Mouse (Mus musculus) embryo, embryonic 11.5 days (tissue): ENCODE measurements around the gene Zfp36l1.
A peak's percentile ranks its signal among the peaks of the same experiment; 100 is the strongest.

Source experiments
- DNase-seq: peaks from one replicate; pipeline ENCODE4 v3.0.0-alpha.2; 2012; ENCODE audit warnings: low read depth, low spot score

The Zfp36l1 gene

DNA sequence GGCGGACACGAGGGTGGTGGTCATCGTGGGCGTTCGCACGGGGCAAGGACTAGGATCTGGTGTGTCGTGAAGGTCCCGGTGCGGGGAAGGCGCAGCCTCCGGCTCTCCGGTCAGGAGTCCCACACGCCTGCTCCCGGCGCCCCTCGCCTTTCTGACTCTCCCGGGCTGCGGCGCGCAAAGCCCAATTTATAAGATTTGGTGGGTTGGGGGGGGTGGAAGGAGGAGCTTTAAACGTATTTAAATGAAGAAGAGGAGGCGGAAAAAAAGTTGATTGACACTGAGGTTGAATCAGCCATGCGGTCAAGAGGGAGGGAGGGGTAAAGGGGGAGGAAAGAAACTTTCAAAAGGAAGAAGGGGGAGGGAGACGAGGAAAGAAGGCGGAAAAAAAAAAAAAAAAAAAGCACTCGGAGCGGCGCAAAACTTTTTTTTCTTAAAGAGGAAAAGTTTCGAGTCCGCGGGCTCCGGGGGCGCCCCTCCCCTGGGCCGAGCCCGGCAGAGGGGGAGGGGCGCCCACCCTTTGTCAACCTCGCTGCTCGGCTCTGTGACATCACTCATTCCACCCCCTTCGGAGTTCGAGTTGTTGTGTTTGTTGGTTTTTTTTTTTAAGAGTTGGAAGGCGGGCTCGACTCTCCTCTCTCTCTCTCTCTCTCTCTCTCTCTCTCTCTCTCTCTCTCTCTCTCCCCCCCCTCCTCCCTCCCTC is at the start of gene Zfp36l1:
Gene Zfp36l1, minus strand, starts transcription at position 162 of the 700 bp plus-strand sequence.
- DNase-seq: peak; percentile 93

DNA sequence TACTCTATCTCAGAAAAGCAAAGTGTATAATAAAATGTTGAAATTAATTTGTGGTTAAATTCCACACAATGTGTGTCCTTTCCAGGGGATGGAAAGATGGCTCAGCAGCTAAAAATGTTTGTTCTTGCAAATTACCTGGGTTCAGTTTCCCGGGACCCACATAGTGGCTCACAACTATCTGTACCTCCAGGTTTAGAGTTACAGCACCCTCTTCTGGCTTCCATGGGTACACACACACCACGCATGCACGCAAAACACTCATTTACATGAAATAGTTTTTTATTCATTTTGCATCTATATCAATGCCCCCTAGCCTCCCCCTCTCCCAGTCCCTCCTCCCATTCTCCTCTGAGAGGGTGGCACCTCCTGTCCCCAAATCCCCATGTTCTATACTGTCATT is 49.6 kb upstream of the Zfp36l1 start:
- no peak for DNase-seq

DNA sequence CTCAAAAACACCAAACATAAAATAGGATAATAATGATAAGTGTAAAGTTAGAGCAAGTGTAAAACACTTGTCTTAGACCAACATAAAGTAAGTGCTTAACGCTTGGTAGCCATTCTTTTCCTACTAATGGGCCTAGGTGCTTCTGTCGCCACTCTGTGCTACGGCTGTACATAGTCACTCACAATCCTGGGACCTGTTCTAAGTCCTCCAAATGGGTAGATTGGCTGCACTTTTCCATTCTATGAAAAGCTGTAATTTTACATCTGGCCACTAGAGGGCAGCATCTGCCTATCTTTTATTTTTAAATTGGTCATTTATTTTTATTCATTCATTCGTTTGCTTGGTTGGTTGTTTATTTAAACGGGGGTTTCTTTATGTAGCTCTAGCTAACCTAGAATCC is 44.9 kb upstream of the Zfp36l1 start:
- DNase-seq: no peak

DNA sequence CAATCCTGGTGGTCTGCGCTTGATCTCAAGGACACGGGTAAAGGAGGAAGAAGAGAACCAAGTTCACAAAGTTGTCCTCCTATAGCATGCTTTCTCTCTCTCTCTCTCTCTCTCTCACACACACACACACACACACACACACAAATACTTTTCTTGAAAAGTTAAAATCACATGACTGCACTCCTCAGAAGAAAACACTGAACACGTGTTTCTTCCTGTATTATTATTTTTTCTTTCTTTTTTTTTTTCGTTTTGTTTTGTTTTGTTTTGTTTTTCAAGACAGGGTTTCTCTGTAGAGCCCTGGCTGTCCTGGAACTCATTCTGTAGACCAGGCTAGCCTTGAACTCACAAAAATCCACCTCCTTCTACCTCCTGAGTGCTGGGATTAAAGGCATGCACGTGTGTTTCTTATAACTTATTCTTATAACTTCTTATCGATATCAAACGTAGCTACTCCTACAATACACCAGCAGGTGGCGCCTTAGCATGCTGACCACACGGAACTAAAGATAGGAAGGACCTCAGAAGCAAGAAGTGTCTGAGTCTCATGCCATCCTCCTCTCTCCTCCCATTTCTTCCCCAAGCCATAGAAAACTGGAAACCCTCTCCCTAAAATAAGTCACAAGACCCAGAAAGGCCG is 41.0 kb upstream of the Zfp36l1 start:
- peak; percentile 45 for DNase-seq

DNA sequence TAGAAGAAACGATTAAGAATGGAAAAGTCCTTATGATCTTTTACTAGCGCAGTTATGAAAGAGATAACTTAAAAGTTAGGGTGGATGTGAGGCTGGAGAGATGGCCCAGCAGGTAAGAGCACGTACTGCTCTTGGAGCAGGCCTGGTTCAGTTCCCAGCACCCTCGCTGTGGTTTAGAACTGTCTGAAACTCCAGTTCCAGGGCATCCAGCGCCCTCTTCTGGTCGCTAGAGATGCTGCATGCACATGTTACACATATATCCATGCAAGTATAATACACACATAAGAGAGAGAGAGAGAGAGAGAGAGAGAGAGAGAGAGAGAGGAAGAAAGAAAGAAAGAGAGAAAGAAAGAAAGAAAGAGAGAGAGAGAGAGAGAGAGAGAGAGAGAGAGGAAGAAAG is 40.3 kb upstream of the Zfp36l1 start:
- no peak for DNase-seq

DNA sequence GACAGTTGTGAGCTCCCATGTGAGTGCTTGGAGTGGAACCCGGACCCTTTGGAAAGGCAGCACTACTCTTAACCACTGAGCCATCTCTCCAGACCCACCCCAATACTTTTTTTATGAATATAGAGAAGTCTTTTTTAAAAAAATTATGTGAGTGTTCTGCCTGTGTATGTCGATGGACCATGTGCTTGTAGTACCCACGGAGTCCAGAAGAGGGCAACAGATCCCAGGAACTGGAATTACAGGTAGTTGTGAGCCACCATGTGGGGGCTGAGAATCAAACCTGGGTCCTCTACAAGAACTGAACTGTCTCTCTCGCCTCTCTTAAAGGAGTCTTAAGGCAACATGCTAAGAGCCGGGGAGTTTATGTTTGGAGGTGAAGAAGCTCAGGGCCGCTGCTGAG is 39.0 kb upstream of the Zfp36l1 start:
- no peak for DNase-seq

DNA sequence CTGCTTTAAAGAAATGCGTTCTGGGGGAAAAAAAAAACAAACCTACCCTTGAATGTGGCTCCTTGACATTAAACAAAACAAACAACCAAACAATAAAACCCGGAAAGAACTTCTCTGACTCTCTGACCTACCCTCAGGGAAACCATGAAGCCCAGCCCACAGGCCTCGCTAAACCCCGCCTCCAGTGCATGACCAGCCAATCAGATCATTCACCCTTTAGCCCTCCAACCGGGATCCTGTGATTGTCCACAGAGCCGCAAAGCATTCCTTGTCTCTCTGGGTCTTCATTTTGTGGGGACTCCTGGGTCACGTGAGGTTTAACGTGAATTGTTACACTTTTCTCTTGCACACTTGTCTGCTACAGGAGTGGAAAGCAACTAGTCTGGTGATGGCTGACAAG is 37.8 kb upstream of the Zfp36l1 start:
- DNase-seq: peak; percentile 34

DNA sequence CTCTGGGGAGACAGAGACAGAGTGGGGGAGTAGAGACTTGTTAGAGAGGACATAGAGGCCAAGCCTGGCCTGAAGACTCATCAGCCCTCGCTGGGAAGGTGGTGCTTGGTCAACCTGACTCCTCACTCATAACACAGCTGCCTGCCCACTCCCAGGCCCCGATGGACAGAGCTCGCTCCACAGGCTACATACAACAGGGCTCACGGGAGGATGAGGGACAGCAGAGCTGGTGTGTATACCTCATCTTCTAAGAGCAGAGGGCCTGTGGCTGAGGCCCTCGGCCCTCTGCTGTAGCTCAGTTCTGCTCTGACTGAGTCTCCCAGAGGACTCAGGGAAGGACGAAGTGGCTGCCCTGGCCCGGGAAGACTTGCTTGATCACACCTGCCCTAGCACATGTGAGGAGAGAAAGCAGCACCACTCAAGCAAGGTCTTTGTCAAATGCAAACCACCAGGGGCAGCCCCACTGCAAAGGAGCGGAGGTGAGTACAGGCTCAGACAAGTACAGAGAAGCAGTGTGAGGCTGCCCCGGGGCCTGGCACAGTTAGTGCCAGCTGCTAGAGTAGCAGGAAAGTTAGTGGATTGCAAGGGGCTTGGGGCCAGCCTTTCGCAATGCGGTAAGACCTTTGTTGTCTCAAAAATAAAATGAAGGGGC is 34.9 kb upstream of the Zfp36l1 start:
- DNase-seq: no peak

DNA sequence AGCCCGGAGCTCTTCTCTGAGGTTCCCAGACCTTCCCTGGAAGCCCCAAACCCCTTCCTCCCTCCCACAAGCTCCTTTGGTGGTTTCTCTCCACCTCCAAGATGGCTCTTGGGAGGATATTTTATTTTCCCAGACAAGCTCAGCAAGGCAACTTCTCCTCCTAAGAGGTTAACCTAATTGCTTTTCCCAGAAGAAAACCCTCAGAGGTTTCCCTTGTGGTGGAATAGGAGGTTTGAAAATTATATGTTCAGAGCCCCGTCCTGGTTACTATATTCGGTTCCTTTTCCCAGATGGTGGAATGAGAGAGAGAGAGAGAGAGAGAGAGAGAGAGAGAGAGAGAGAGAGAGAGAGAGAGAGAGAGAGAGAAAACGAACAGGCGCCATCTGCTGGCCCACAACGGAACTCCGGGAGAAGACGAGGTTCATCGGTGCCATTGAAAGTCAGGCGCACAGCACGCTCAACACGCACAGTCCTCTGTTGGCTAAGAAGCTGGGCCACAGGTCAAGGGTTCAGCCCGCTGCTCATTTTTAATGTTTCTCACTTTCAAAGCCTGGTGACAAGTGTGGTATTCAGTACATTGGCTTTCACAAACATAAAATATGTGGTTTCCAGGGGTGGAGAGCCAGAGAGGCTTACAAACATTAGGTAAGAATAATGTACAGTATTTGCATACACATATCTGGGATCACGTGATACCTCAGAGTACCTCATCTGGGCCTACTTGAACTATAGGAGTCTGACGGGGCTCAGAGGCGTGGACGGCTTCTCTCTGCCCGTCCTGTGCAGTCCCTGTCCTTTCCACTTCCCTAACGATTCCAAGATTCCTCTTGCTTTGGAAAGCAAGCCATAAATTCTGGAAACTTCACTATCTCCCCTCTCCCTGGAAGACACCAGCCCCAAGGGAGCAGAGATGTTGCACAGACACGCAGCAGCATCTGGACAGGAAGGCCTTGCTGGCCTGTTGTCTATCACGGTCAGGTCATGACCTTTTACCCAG is 33.7 kb upstream of the Zfp36l1 start:
- DNase-seq: peak; percentile 75

DNA sequence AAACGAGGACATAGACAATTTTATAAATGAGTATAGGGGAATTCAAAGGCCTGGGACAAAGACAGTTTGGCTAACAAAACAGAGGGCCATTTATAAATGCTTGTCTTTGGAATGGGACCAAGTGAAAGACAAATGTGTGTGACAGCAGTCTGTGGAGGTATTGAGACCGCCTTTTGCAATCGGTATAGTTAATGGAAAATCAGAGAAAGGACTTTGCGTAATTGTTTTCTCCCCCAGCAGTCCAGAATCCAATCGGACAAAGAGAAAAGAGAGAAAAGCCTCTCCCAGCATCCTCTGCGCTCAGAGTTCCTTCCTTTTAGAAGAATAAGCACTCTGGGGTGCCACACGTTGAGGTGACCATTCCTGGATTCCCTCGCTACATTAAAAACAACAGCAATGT is 32.6 kb upstream of the Zfp36l1 start:
- DNase-seq: no peak

DNA sequence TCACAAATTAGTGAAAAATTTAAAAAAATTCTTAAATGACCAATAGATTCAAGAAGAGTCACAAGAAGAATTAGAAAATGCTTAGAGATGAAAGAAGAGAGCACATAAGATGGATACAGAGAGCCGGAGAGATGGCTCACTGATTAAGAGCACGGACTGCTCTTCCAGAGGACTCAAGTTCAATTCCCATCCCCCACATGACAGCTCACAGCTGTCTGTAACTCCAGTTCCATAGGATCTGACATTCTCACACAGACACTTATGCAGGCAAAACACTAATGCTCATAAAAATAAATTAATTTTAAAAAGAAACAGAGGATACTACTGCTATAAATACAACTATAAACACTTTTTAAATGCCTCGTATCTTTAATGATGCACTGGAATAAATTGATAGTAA is 32.0 kb upstream of the Zfp36l1 start:
- no peak for DNase-seq

DNA sequence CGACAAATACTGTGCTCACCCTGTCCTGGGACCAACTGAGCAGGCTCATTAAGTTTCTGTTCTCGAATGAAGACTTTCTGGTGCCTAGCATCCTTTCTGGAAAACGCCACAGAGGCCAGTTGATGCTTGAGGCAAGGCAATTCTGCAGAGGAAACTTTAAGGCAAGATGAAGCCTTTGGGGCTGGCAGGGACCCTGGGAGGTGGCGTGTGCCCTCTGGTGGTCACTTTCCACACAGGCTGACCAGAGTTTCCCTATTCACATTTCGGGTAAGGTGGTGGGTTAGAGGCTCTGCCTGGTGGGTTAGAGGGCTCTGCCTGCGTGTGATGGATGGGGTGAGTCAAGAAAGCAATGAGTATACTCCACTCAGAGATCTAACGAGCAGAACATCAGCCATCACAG is 28.7 kb upstream of the Zfp36l1 start:
- DNase-seq: peak; percentile 56

DNA sequence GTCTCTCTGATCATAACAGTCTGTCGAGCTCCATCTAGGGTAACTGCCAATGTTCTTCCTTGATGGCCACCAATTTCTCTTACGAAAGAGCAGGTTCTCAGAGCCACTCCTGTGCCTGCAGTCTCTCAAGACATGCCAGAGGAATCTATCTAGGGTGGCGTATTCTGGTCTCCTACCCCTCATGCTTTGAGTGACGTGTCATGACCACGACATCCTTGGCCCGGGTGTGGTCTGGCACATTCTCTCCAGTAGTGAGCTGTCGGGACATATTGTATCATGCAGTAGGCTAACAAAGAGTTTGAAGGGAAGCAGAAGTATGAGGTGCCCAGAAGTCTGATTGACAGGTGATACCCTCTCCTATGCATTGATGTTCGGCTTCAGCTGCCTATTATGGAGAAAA is 28.2 kb upstream of the Zfp36l1 start:
- no peak for DNase-seq

DNA sequence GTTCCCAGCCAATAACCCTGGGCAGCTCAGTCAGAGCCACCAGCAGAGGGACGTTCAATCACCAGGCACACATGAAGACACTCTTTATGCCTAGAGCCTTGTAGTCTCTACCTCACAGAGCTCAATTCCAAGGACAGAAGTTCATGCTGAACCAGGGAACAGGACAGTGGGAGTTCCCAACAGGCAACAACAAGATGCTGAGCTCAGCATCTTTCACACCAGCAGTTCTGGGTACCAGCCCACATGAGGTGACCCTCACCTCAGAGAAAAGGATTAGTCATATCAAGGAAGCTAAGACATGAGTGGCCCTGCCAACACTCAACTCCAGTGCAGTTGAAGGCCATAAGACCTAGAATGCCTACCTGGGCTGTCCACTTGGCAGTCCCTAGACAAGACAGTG is 24.9 kb upstream of the Zfp36l1 start:
- no peak for DNase-seq

DNA sequence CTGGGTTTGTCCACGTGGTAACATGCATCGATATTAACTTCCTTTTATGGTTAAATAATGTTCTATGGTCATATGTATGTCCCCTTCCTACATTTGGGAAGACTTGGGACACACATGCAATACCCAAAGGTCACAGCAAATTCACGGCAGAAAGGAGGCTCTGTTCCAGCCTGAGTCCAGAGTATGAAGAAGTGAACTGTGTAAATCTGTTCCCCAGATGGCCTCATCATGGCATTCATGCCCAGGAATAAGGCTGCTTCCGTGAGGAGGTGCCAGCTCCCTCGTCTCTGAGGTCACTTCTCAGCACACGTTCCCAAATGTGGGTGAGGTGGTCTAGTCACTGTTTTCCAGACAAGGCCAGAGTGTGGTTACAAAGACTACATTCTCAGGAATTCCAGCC is 24.4 kb upstream of the Zfp36l1 start:
- no peak for DNase-seq

DNA sequence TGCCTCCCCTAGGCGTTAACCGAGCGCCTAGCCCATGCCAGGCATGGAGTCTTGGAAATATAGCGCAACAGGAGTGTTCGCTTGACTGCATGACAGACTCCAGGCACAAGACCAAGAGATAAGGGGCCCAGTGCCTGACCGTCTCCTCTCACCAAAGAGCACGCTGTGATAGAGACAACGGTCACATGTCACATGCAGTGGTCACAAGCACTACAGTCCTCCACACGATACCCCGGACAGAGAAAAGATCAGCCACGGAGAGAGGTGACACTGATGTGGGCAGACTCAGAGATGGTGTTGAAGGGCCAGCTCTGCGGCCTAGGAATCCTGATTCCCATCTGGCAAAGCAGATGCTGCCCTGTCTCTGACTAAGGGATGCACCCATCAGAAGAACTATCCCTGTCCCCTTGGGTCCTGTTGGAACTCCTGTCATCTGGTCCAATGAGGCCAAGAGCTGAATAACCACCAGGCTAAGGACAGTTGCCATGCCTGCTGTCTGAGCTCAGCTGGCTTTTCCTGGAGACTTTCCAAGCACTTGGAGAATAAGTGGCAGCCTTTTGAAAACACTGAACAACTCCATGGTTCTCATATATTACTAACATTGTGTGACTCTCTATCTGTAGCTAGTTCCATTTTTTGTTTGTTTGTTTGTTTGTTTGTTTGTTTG is 23.6 kb upstream of the Zfp36l1 start:
- DNase-seq: no peak

DNA sequence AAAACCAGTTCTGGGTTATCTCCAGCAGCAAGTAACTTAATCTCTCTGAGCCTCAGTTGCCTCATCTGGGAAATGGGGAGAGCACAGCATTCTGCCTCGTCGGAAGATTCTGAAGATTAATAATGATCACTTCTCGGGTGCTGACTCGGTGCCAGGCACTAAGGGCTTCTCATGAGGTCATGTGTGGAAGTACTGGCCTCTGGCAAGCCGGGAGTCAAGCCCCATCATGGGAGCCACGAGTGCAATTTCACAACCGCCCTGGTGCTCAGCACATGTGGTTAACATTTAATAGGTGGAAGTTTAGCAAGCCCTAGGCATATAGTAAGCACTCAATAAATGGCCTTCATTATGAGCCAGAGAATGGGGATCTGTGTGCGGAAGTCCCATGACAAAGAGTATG is 22.4 kb upstream of the Zfp36l1 start:
- DNase-seq: no peak

DNA sequence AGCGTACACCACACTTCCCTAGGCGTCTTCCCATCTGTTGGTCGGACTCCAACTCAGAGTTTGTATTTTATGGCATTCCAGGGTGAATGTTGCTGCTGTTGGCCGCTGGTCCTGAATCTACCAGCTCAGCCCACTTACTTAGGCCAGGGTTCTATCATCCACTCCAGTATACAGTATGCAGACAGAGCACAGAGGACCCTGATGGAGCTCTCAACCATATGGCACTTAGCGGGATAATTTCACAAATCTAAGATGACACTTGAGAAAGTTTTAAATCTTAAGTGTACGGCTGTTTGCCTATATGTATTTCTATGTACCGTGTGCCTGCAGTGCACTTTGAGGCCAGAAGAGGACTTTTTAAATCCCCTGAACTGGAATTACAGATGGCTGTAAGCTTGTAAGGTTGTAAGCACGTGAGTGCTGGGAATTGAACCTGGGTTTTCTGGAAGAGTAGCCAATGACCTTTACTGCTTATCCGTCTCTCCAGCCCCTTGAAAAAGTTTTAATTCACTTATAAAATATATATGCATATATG is 20.3 kb upstream of the Zfp36l1 start:
- no peak for DNase-seq

DNA sequence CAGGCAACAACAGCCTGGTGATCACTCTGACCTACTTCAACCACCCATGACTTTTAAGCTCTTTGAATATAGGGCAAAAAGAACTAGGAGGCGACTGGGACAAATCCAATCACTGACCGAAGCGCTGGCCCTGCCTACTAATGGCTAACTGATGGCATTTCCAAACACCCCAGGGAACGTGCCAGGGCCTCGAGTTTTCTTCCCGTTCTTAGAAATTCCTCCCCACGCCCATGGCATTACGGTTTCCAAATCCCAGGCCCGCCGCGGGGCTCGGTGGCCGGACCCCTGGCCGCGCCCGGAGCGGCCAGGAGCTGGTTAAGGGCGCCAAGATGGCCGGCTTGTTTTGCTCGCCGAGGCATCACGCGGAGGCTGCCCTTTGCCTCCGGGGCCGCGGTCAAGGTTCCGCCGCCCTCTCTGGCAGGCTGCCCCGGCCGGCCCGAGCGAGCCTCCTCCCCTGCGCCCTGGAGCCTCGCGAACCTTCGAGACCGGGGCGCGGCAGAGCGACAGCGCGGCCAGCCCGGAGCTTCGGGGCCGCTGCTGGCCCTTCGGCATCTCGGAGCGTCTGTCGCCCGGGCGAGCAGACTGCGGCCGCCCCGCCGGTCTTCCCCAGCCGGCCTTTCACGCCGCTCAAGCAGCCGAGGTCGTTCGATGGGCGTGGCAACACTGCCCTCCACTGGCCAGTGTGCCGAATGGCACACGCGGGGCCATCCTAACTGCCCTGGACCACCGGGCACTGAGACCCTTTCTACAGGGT is 19.6 kb upstream of the Zfp36l1 start:
- DNase-seq: no peak
